Mouse (Mus musculus): ENCODE measurements around the gene Wdr11. TPM values are rescaled to one million over a fixed set of nuclear protein-coding genes. Genes with fewer than 3 reads are reported as not detected.
A peak's percentile ranks its signal among the peaks of the same experiment; 100 is the strongest.

The Wdr11 gene
- total RNA-seq (2012; rRNA removed) (15.9 and 17.2 TPM in 2 replicates), polyA plus RNA-seq (2012; ENCODE audit: insufficient read depth in 1 of 2, insufficient read length in 2 of 2, low read depth in 1 of 2, low replicate concordance in 2 of 2, missing spikeins in 1 of 2) (10 to 100 TPM in 1 of 2 experiments, not detected in 1; 39.4 TPM)

DNA sequence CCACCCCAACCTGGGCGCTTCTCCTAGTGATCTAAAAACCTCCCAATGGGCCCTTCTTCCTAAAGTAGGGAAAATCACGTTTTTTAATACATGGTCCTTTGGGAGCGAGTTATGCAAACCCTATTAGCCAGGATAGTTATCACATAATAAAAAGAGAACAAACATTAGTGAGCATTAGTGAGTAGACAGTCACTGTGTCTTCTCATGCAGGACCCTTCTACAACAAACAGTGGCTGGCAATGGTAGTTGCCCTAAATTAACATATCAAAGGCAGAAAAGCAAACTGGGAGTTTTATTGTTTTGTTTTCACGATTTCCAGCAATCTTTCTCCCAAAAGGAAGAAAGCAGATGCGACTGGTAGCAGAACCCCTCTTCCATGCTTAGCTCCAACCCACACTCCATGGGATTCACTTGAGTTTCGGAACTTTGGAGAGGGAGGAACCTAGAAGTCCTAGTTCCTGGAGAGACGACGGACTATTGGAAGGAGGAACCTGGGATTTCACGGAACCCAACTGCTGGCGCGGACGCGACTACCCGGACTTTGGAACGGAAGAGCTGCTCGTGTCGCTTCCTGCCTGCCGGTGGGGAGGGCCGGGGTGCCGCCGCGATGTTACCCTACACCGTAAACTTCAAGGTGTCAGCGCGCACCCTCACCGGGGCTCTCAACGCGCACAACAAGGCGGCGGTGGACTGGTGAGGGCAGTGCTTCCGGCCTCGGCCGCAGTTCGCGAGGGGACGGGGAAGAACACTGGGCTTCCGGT is at the start of gene Wdr11:
TSS of gene Wdr11 (plus strand) at position 493 of the 761 bp plus-strand sequence.
- Histone ChIP-seq H3K4me1 (ENCODE audit: control insufficient read depth in 1 of 2, insufficient read depth in 2 of 2, low read length in 2 of 2) (no peaks in the 10 kb centered on the region; a peak in 2 of 4 replicates), H3K36me3 (ENCODE audit: control insufficient read depth in 1 of 2, insufficient read depth in 2 of 2, low read length in 2 of 2) (peaks cover 0 to 7% of the 10 kb centered on the region in 2 experiments; a peak in 2 of 4 replicates), H3K9ac (ENCODE audit: control insufficient read depth, low read depth, low read length, poor library complexity, severe bottlenecking) (peak within 1 kb of the TSS; percentile 87), H3K79me2 (ENCODE audit: control insufficient read depth, insufficient read depth, low read length, poor library complexity) (peaks cover 3% of the 10 kb centered on the region), H3K4me3 (ENCODE audit: control insufficient read depth in 1 of 2, insufficient read depth in 1 of 2, low read depth in 2 of 2, low read length in 2 of 2) (peak within 1 kb of the TSS; percentile 87 to 93), H3K27ac (ENCODE audit: control insufficient read depth, low read depth, low read length) (peak within 1 kb of the TSS; percentile 81), H3K9me3 (replicated peaks; ENCODE audit: insufficient read depth, low read length) (no peaks in the 10 kb centered on the region), H3K27me3 (ENCODE audit: control insufficient read depth in 1 of 2, insufficient read depth in 2 of 2, low read length in 2 of 2) (no peaks in the 10 kb centered on the region)
- peak; percentile 93 for DNase-seq (ENCODE audit: low read depth, low spot score)
- TF ChIP-seq RCOR1 (IDR thresholded peaks at IDR 0.05; ENCODE audit: low read depth, low read length) = no peak
- TF ChIP-seq RAD21 (IDR thresholded peaks at IDR 0.05; ENCODE audit: low read depth, low read length) = no peak
- peak; percentile 87 for TF ChIP-seq HCFC1 (IDR thresholded peaks at IDR 0.05; ENCODE audit: low read depth, low read length)
- TF ChIP-seq USF1 (IDR thresholded peaks at IDR 0.05; ENCODE audit: low read depth, low read length) = 0 out of 2 replicates have a peak, but pooled peaks have one; percentile 5
- TF ChIP-seq POLR2AphosphoS5 (IDR thresholded peaks at IDR 0.05; ENCODE audit: borderline replicate concordance, low read depth, low read length) = no peak
- no peak for TF ChIP-seq GABPA (IDR thresholded peaks at IDR 0.05; ENCODE audit: low read depth, low read length)
- TF ChIP-seq JUND (IDR thresholded peaks at IDR 0.05; ENCODE audit: low read depth, low read length) = no peak
- TF ChIP-seq TAL1 (IDR thresholded peaks at IDR 0.05; ENCODE audit: low read length) = no peak
- TF ChIP-seq KAT2A (conservative IDR thresholded peaks at IDR 0.05; ENCODE audit: low read depth, low read length) = peak; percentile 60; the same call in 1 of the 2 replicates
- TF ChIP-seq USF2 (IDR thresholded peaks at IDR 0.05; ENCODE audit: borderline replicate concordance in 1 of 2, insufficient read depth in 1 of 2, low read depth in 1 of 2, low read length in 2 of 2) = no peak
- no peak for TF ChIP-seq NRF1 (IDR thresholded peaks at IDR 0.05; ENCODE audit: insufficient read depth, low read depth, low read length, poor library complexity, severe bottlenecking)
- TF ChIP-seq MAX (IDR thresholded peaks at IDR 0.05; ENCODE audit: low read length) = no peak
- peak; percentile 81 for TF ChIP-seq TCF12 (IDR thresholded peaks at IDR 0.05; ENCODE audit: low read depth, low read length)
- no peak for TF ChIP-seq UBTF (IDR thresholded peaks at IDR 0.05; ENCODE audit: borderline replicate concordance, insufficient read depth, low read depth, low read length)
- TF ChIP-seq MXI1 (IDR thresholded peaks at IDR 0.05; ENCODE audit: low read depth, low read length) = peak; percentile 53
- no peak for TF ChIP-seq ZKSCAN1 (IDR thresholded peaks at IDR 0.05; ENCODE audit: low read depth, low read length)
- TF ChIP-seq ETS1 (IDR thresholded peaks at IDR 0.05; ENCODE audit: low read depth, low read length) = no peak; the same call in 1 of the 2 replicates
- TF ChIP-seq ZNF384 (IDR thresholded peaks at IDR 0.05; ENCODE audit: low read depth, low read length) = no peak
- peak; percentile 71 for TF ChIP-seq NELFE (IDR thresholded peaks at IDR 0.05; ENCODE audit: low read depth, low read length)
- no peak for TF ChIP-seq ZMIZ1 (IDR thresholded peaks at IDR 0.05; ENCODE audit: low read depth, low read length)
- TF ChIP-seq CHD1 (IDR thresholded peaks at IDR 0.05; ENCODE audit: low read depth, low read length) = 0 out of 2 replicates have a peak, but pooled peaks have one; percentile 41
- TF ChIP-seq E2F4 (IDR thresholded peaks at IDR 0.05; ENCODE audit: borderline replicate concordance, low read depth, low read length) = no peak
- no peak for TF ChIP-seq ZC3H11A (IDR thresholded peaks at IDR 0.05; ENCODE audit: low read depth, low read length)
- no peak for TF ChIP-seq POLR2AphosphoS2 (IDR thresholded peaks at IDR 0.05; ENCODE audit: low read length)
- no peak for TF ChIP-seq MYC (IDR thresholded peaks at IDR 0.05; ENCODE audit: low read depth, low read length)
- no peak for TF ChIP-seq MEF2A (IDR thresholded peaks at IDR 0.05; ENCODE audit: extremely low read depth, insufficient replicate concordance, low read depth, low read length, poor library complexity, severe bottlenecking)
- TF ChIP-seq MAZ (IDR thresholded peaks at IDR 0.05; ENCODE audit: low read depth, low read length) = peak; percentile 66; the same call in 1 of the 2 replicates
- TF ChIP-seq BHLHE40 (IDR thresholded peaks at IDR 0.05; ENCODE audit: borderline replicate concordance, low read depth, low read length) = peak; percentile 8; the same call in 1 of the 2 replicates
- TF ChIP-seq ELF1 (IDR thresholded peaks at IDR 0.05; ENCODE audit: low read depth, low read length) = peak; percentile 74; the same call in 1 of the 2 replicates
- no peak for TF ChIP-seq MYB (IDR thresholded peaks at IDR 0.05; ENCODE audit: low read depth, low read length)
- TF ChIP-seq GATA1 (IDR thresholded peaks at IDR 0.05; ENCODE audit: low read depth, low read length) = 0 out of 2 replicates have a peak, but pooled peaks have one; percentile 4
- peak; percentile 64 to 85; a peak in 2 of 4 replicates for TF ChIP-seq POLR2A (IDR thresholded peaks at IDR 0.05; ENCODE audit: control insufficient read depth in 1 of 2, insufficient read depth in 1 of 2, low read depth in 1 of 2, low read length in 2 of 2, poor library complexity in 1 of 2)
- peak; percentile 95 for TF ChIP-seq TBP (IDR thresholded peaks at IDR 0.05; ENCODE audit: low read depth, low read length)
- TF ChIP-seq CHD2 (IDR thresholded peaks at IDR 0.05; ENCODE audit: low read length) = no peak
- peak; percentile 78 for TF ChIP-seq SIN3A (IDR thresholded peaks at IDR 0.05; ENCODE audit: low read length)
